Mouse (Mus musculus) midbrain, embryonic 16.5 days (tissue): Measurements from ENCODE around the gene Gm37419. TPM values are rescaled to one million over a fixed set of nuclear protein-coding genes. Genes with fewer than 3 reads are reported as not detected.
A peak's percentile ranks its signal among the peaks of the same experiment; 100 is the strongest.

Experiments
- ATAC-seq: fragments of 200-750 bp; cut with Nextera tagmentation; 2 replicates; pipeline ENCODE4 v1.8.0; 2017; ENCODE audit warnings: moderate TSS enrichment
- H3K27ac ChIP-seq: fragments of 300-500 bp; sonication (generic); 2 replicates; pipeline ENCODE4 v1.5.1; 2014; ENCODE audit warnings: mild to moderate bottlenecking, low read length, mixed read lengths
- H3K27me3 ChIP-seq: fragments of 300-500 bp; sonication (generic); 2 replicates; pipeline ENCODE4 v1.6.1; 2014; ENCODE audit warnings: low read depth, low read length, mixed read lengths; ENCODE audit not compliant: control insufficient read depth, insufficient read depth
- H3K36me3 ChIP-seq: fragments of 300-500 bp; sonication (generic); 2 replicates; pipeline ENCODE4 v1.6.1; 2014; ENCODE audit warnings: mild to moderate bottlenecking, low read length, moderate library complexity, mixed read lengths; ENCODE audit not compliant: control insufficient read depth, insufficient read depth
- H3K4me1 ChIP-seq: fragments of 300-500 bp; sonication (generic); 2 replicates; pipeline ENCODE4 v1.6.1; 2014; ENCODE audit warnings: mild to moderate bottlenecking, low read length, mixed read lengths; ENCODE audit not compliant: control insufficient read depth, insufficient read depth
- H3K4me2 ChIP-seq: fragments of 300-500 bp; sonication (generic); 2 replicates; pipeline ENCODE4 v1.6.1; 2014; ENCODE audit warnings: mild to moderate bottlenecking, low read length, mixed read lengths
- H3K4me3 ChIP-seq: fragments of 300-500 bp; sonication (generic); 2 replicates; pipeline ENCODE4 v1.5.1; 2014; ENCODE audit warnings: low read depth, mild to moderate bottlenecking, low read length, moderate library complexity, mixed read lengths
- H3K9ac ChIP-seq: fragments of 300-500 bp; sonication (generic); 2 replicates; pipeline ENCODE4 v1.6.1; 2014; ENCODE audit warnings: low read depth, low read length, mixed read lengths
- H3K9me3 ChIP-seq: fragments of 300-500 bp; sonication (generic); replicated peaks from 2 replicates; pipeline ENCODE4 v1.6.1; 2014; ENCODE audit warnings: mild to moderate bottlenecking, low read length, mixed read lengths; ENCODE audit not compliant: control insufficient read depth, poor library complexity, severe bottlenecking
- WGBS: fragments of 180-500 bp; shearing (Covaris S2); extraction: QIAGEN DNeasy Blood & Tissue Kit; methylation state at CpG from one replicate; pipeline ENCODE4 v1.1.7; 2014; 5-methylcytosine and 5-hydroxymethylcytosine counted together
- polyA plus RNA-seq: library from polyadenylated mRNA; unstranded; fragments of >200 nt; fragmentation: Nextera tagmentation; extraction: Ambion mirVana; gene quantifications from 2 replicates; pipeline ENCODE4 v1.2.1, GENCODE M21; 2015

Gm37419 gene
- polyA plus RNA-seq, 1 experiment from 2014 or later = not detected

GRCm38 (mm10) chr16:23963896-23964668 lies 24.2 kb upstream of the Gm37419 start:
- no peaks in the 10 kb centered on the region for H3K36me3 ChIP-seq
- no peak overlapping the region for H3K9ac ChIP-seq
- no peak overlapping the region for H3K27ac ChIP-seq
- no peaks in the 10 kb centered on the region; the same call in 1 of the 2 replicates for H3K27me3 ChIP-seq
- no peak overlapping the region for H3K4me3 ChIP-seq
- H3K9me3 ChIP-seq = no peaks in the 10 kb centered on the region
- peaks cover 8% of the 10 kb centered on the region; the same call in 1 of the 2 replicates for H3K4me1 ChIP-seq
- H3K4me2 ChIP-seq = 0 out of 2 replicates have a peak overlapping the region, but pooled peaks have one; percentile 5
- 41% methylated on average over 22 of the region's 22 CpGs for WGBS
- ATAC-seq = peak; percentile 63

GRCm38 (mm10) chr16:23964706-23965367 lies 23.4 kb upstream of the Gm37419 start:
- peaks cover 8% of the 10 kb centered on the region; the same call in 1 of the 2 replicates for H3K4me1 ChIP-seq
- 42% methylated on average over 14 of the region's 14 CpGs for WGBS
- H3K4me3 ChIP-seq = no peak overlapping the region
- no peak overlapping the region for H3K9ac ChIP-seq
- H3K27me3 ChIP-seq = no peaks in the 10 kb centered on the region; the same call in 1 of the 2 replicates
- H3K36me3 ChIP-seq = no peaks in the 10 kb centered on the region
- H3K27ac ChIP-seq = no peak overlapping the region
- ATAC-seq = 0 out of 2 replicates have a peak, but pooled peaks have one; percentile 4
- no peaks in the 10 kb centered on the region for H3K9me3 ChIP-seq
- H3K4me2 ChIP-seq = no peak overlapping the region

GRCm38 (mm10) chr16:23966066-23966465 lies 22.2 kb upstream of the Gm37419 start:
- H3K9me3 ChIP-seq = no peaks in the 10 kb centered on the region

GRCm38 (mm10) chr16:23967301-23967700 lies 21.0 kb upstream of the Gm37419 start:
- Histone ChIP-seq H3K4me3 (no peak overlapping the region), H3K27me3 (no peaks in the 10 kb centered on the region; the same call in 1 of the 2 replicates), H3K27ac (no peak overlapping the region), H3K9ac (no peak overlapping the region), H3K9me3 (no peaks in the 10 kb centered on the region), H3K36me3 (no peaks in the 10 kb centered on the region), H3K4me2 (no peak overlapping the region), H3K4me1 (peaks cover 8% of the 10 kb centered on the region; the same call in 1 of the 2 replicates)
- 81% methylated on average over 7 of the region's 7 CpGs for WGBS
- ATAC-seq = no peak

More at GRCm38 (mm10) chr16:23966066-23966465, 22.2 kb upstream of the Gm37419 start:
- Histone ChIP-seq H3K27ac (no peak overlapping the region), H3K4me2 (no peak overlapping the region), H3K36me3 (no peaks in the 10 kb centered on the region), H3K4me3 (no peak overlapping the region), H3K9ac (no peak overlapping the region), H3K4me1 (peaks cover 8% of the 10 kb centered on the region; the same call in 1 of the 2 replicates), H3K27me3 (no peaks in the 10 kb centered on the region; the same call in 1 of the 2 replicates)
- no peak for ATAC-seq
- WGBS = 95% methylated on average over 14 of the region's 14 CpGs

- H3K4me3 ChIP-seq = no peak overlapping the region
- no peaks in the 10 kb centered on the region for H3K36me3 ChIP-seq
- H3K27ac ChIP-seq = no peak overlapping the region
- no peak overlapping the region for H3K4me2 ChIP-seq
- ATAC-seq = no peak
- H3K27me3 ChIP-seq = no peaks in the 10 kb centered on the region
- no peaks in the 10 kb centered on the region for H3K9me3 ChIP-seq
- H3K4me1 ChIP-seq = peaks cover 5% of the 10 kb centered on the region; the same call in 1 of the 2 replicates
- 67% methylated on average over 4 of the region's 4 CpGs for WGBS
- H3K9ac ChIP-seq = no peak overlapping the region
Measured at GRCm38 (mm10) chr16:23968888-23969287, 19.4 kb upstream of the Gm37419 start.

GRCm38 (mm10) chr16:23969919-23970318 lies 18.4 kb upstream of the Gm37419 start:
- no peaks in the 10 kb centered on the region for H3K9me3 ChIP-seq
- H3K4me3 ChIP-seq = no peak overlapping the region
- H3K27me3 ChIP-seq = no peaks in the 10 kb centered on the region
- H3K27ac ChIP-seq = no peak overlapping the region
- H3K9ac ChIP-seq = no peak overlapping the region
- 79% methylated on average over 14 of the region's 14 CpGs for WGBS
- H3K4me1 ChIP-seq = no peaks in the 10 kb centered on the region
- H3K36me3 ChIP-seq = no peaks in the 10 kb centered on the region
- ATAC-seq = no peak
- no peak overlapping the region for H3K4me2 ChIP-seq

GRCm38 (mm10) chr16:23972126-23972740 lies 16.0 kb upstream of the Gm37419 start:
- H3K4me1 ChIP-seq = no peaks in the 10 kb centered on the region
- no peak for ATAC-seq
- H3K9ac ChIP-seq = no peak overlapping the region
- WGBS = 79% methylated on average over 20 of the region's 20 CpGs
- H3K9me3 ChIP-seq = no peaks in the 10 kb centered on the region
- H3K27ac ChIP-seq = no peak overlapping the region
- H3K36me3 ChIP-seq = no peaks in the 10 kb centered on the region
- H3K4me3 ChIP-seq = no peak overlapping the region
- no peaks in the 10 kb centered on the region for H3K27me3 ChIP-seq
- H3K4me2 ChIP-seq = no peak overlapping the region

- H3K4me1 ChIP-seq = no peaks in the 10 kb centered on the region
- no peak overlapping the region for H3K4me2 ChIP-seq
- WGBS = 74% methylated on average over 11 of the region's 11 CpGs
Measured at GRCm38 (mm10) chr16:23972901-23973300, 15.4 kb upstream of the Gm37419 start.

More at GRCm38 (mm10) chr16:23972901-23973300, 15.4 kb upstream of the Gm37419 start:
- no peaks in the 10 kb centered on the region for H3K27me3 ChIP-seq
- H3K9me3 ChIP-seq = no peaks in the 10 kb centered on the region
- H3K36me3 ChIP-seq = no peaks in the 10 kb centered on the region
- ATAC-seq = no peak
- H3K27ac ChIP-seq = no peak overlapping the region
- no peak overlapping the region for H3K4me3 ChIP-seq
- H3K9ac ChIP-seq = no peak overlapping the region
